Mouse (Mus musculus): ENCODE data around the gene Nr1h3.

Nr1h3 gene

GRCm38 (mm10) chr2:91139764-91140163 lies 62.9 kb downstream of the Nr1h3 start:
- DNase-seq (ENCODE audit: low read depth, low spot score), result no peak

- no peak for DNase-seq (ENCODE audit: low read depth, low spot score)
Measured at GRCm38 (mm10) chr2:91139311-91139710, 63.3 kb downstream of the Nr1h3 start.

- DNase-seq (ENCODE audit: low read depth, low spot score), result peak; percentile 24
Measured at GRCm38 (mm10) chr2:91137481-91137880, 65.2 kb downstream of the Nr1h3 start.

GRCm38 (mm10) chr2:91136513-91137412 lies 65.9 kb downstream of the Nr1h3 start:
- peak; percentile 66 for DNase-seq (ENCODE audit: low read depth, low spot score)

All from brain, adult 2 months (tissue).